Mouse (Mus musculus) heart, embryonic 13.5 days (tissue): Measurements from ENCODE around the gene Hist1h4i. TPM values are rescaled to one million over a fixed set of nuclear protein-coding genes. Genes with fewer than 3 reads are reported as not detected.

Experiments
- ATAC-seq: fragments of 200-750 bp; cut with Nextera tagmentation; 2 replicates; pipeline ENCODE4 v1.8.0; 2017; ENCODE audit warnings: moderate TSS enrichment; ENCODE audit not compliant: insufficient number of reproducible peaks, low FRiP score, low TSS enrichment; ENCODE audit errors: extremely low read depth
- H3K27ac ChIP-seq: fragments of 300-500 bp; sonication (generic); replicated peaks from 2 replicates; pipeline ENCODE4 v1.5.1; 2015; ENCODE audit warnings: moderate library complexity, mild to moderate bottlenecking, inconsistent platforms
- H3K27me3 ChIP-seq: fragments of 300-500 bp; sonication (generic); replicated peaks from 2 replicates; pipeline ENCODE4 v1.6.1; 2015; ENCODE audit warnings: mild to moderate bottlenecking, inconsistent platforms
- H3K36me3 ChIP-seq: fragments of 300-500 bp; sonication (generic); 2 replicates; pipeline ENCODE4 v1.6.1; 2015; ENCODE audit warnings: mild to moderate bottlenecking, inconsistent platforms
- H3K4me1 ChIP-seq: fragments of 300-500 bp; sonication (generic); 2 replicates; pipeline ENCODE4 v1.6.1; 2015; ENCODE audit warnings: inconsistent platforms
- H3K4me2 ChIP-seq: fragments of 300-500 bp; sonication (generic); 2 replicates; pipeline ENCODE4 v1.6.1; 2015; ENCODE audit warnings: inconsistent platforms, mild to moderate bottlenecking, moderate library complexity
- H3K4me3 ChIP-seq: fragments of 300-500 bp; sonication (generic); 2 replicates; pipeline ENCODE4 v1.5.1; 2015; ENCODE audit warnings: moderate library complexity, mild to moderate bottlenecking, inconsistent platforms
- H3K9ac ChIP-seq: fragments of 300-500 bp; sonication (generic); 2 replicates; pipeline ENCODE4 v1.6.1; 2015; ENCODE audit warnings: inconsistent platforms, mild to moderate bottlenecking, moderate library complexity
- H3K9me3 ChIP-seq: fragments of 300-500 bp; sonication (generic); 2 replicates; pipeline ENCODE4 v1.6.1; 2016; ENCODE audit warnings: inconsistent platforms
- WGBS: fragments of 180-500 bp; shearing (Covaris S2); methylation state at CpG from one replicate; pipeline ENCODE4 v1.1.7; 2015; ENCODE audit warnings: mixed read lengths; 5-methylcytosine and 5-hydroxymethylcytosine counted together
- microRNA-seq: library from miRNA; unstranded; fragments of <30 nt; microRNA quantifications from one replicate; pipeline ENCODE4, GENCODE M21; 2016
- polyA plus RNA-seq: library from polyadenylated mRNA; unstranded; fragments of >200 nt; fragmentation: Nextera tagmentation; extraction: Ambion mirVana; gene quantifications from 2 replicates; pipeline ENCODE4 v1.2.1, GENCODE M21; 2015

Gene Hist1h4i
- polyA plus RNA-seq, 1 experiment from 2014 or later = 10.8 TPM

- peaks cover 3% of the 10 kb centered on the region; the same call in 1 of the 2 replicates for H3K9me3 ChIP-seq
- peak overlapping the region; percentile 58 for H3K4me3 ChIP-seq
- peaks cover 16% of the 10 kb centered on the region for H3K4me1 ChIP-seq
- no peaks in the 10 kb centered on the region for H3K36me3 ChIP-seq
- ATAC-seq = no peak
- WGBS = 2% methylated on average over 22 of the region's 22 CpGs
- H3K4me2 ChIP-seq = peak overlapping the region; percentile 78
- no peak overlapping the region for H3K27ac ChIP-seq
- H3K9ac ChIP-seq = no peak overlapping the region
- H3K27me3 ChIP-seq = peaks cover 54% of the 10 kb centered on the region
These were observed 47.0 kb downstream of the Hist1h4i start for GRCm38 (mm10) chr13:21993957-21994738.

GRCm38 (mm10) chr13:21992550-21992949, 48.6 kb downstream of the Hist1h4i start:
- Histone ChIP-seq H3K4me2 (no peak overlapping the region), H3K9me3 (peaks cover 3% of the 10 kb centered on the region; the same call in 1 of the 2 replicates), H3K9ac (no peak overlapping the region), H3K36me3 (no peaks in the 10 kb centered on the region), H3K27ac (no peak overlapping the region), H3K27me3 (peaks cover 45% of the 10 kb centered on the region), H3K4me3 (no peak overlapping the region), H3K4me1 (peaks cover 16% of the 10 kb centered on the region)
- 68% methylated on average over 5 of the region's 5 CpGs for WGBS
- ATAC-seq = no peak

Small RNAs within 50 kb of the gene (microRNA-seq; reads per million reads assigned to microRNA genes)
- not detected for gene Gm26300
- not detected for gene Gm44390
- not detected for gene Gm44486

Other genes with a start within 250 kb of the Hist1h4i start
- gene Hist1h2bq, start 231.2 kb downstream of the Hist1h4i start, polyA plus RNA-seq = 8.4 and 10.2 TPM in 2 replicates
- not detected in 2 replicates for gene Hist1h2ao, start 230.9 kb downstream of the Hist1h4i start, polyA plus RNA-seq
- gene Hist1h4m, start 229.6 kb downstream of the Hist1h4i start, polyA plus RNA-seq = not detected in 2 replicates
- gene Hist1h4n, start 209.2 kb downstream of the Hist1h4i start, polyA plus RNA-seq = 11.2 and 15.6 TPM in 2 replicates
- gene Hist1h2ap, start 207.9 kb downstream of the Hist1h4i start, polyA plus RNA-seq = 1,655 and 1,669 TPM in 2 replicates
- 9.2 and 10.8 TPM in 2 replicates for gene Hist1h2br, start 207.6 kb downstream of the Hist1h4i start, polyA plus RNA-seq
- 5.2 and 6.3 TPM in 2 replicates for gene Zfp184, start 96.3 kb downstream of the Hist1h4i start, polyA plus RNA-seq
- 0.05 and 0.07 TPM in 2 replicates for gene Pom121l2, start 60.2 kb downstream of the Hist1h4i start, polyA plus RNA-seq
- 0.59 and 3.3 TPM in 2 replicates for gene Prss16, start 31.6 kb downstream of the Hist1h4i start, polyA plus RNA-seq
- gene Hist1h2ah, start 5.8 kb downstream of the Hist1h4i start, polyA plus RNA-seq = 4.1 and 11.0 TPM in 2 replicates
- 3.1 and 3.4 TPM in 2 replicates for gene Hist1h2bk, start 5.5 kb downstream of the Hist1h4i start, polyA plus RNA-seq
- gene Hist1h2ag, start 1.6 kb upstream of the Hist1h4i start, polyA plus RNA-seq = 15.8 and 19.9 TPM in 2 replicates
- 3.9 and 5.9 TPM in 2 replicates for gene Hist1h2bj, start 1.9 kb upstream of the Hist1h4i start, polyA plus RNA-seq
- gene Vmn1r188, start 43.1 kb upstream of the Hist1h4i start, polyA plus RNA-seq = not detected in 2 replicates
- not detected in 2 replicates for gene Vmn1r189, start 64.5 kb upstream of the Hist1h4i start, polyA plus RNA-seq
- gene Vmn1r191, start 142.6 kb upstream of the Hist1h4i start, polyA plus RNA-seq = not detected in 2 replicates
- gene Vmn1r192, start 149.8 kb upstream of the Hist1h4i start, polyA plus RNA-seq = not detected in 2 replicates
- not detected in 2 replicates for gene Vmn1r193, start 181.8 kb upstream of the Hist1h4i start, polyA plus RNA-seq
- not detected in 2 replicates for gene Vmn1r194, start 202.9 kb upstream of the Hist1h4i start, polyA plus RNA-seq
- gene Vmn1r195, start 229.2 kb upstream of the Hist1h4i start, polyA plus RNA-seq = not detected in 2 replicates
- gene Vmn1r196, start 248.6 kb upstream of the Hist1h4i start, polyA plus RNA-seq = not detected in 2 replicates